Mouse (Mus musculus) megakaryocyte-erythroid progenitor cell, adult 5-6 weeks (primary cell): ENCODE data around the gene Crtc1. TPM values are rescaled to one million over a fixed set of nuclear protein-coding genes. Genes with fewer than 3 reads are reported as not detected.

ENCODE experiments used
- total RNA-seq, 2 experiments: library from RNA; stranded (forward) in 1 of 2; stranded (reverse) in 1 of 2; fragments of 200-1000, 215-1000 nt in 1 of 2; fragments of >200 nt in 1 of 2; fragmentation: Nextera tagmentation in 1 of 2; gene quantifications; 2 replicates each; pipeline ENCODE4 v1.2.3; 2014 to 2017

The Crtc1 gene
- total RNA-seq, 2 experiments from 2014 or later = 1.3 to 15.6 TPM

Other genes with a start within 250 kb of the Crtc1 start
- 31.8 and 36.6 TPM in 2 replicates for gene Slc25a42, start 227.3 kb downstream of the Crtc1 start, total RNA-seq (2014; fragmentation: Nextera tagmentation)
- gene Slc25a42, start 227.3 kb downstream of the Crtc1 start, total RNA-seq (2017) = 3.2 and 5.5 TPM in 2 replicates
- gene Sugp2, start 205.4 kb downstream of the Crtc1 start, total RNA-seq (2014; fragmentation: Nextera tagmentation) = 95.2 and 99.2 TPM in 2 replicates
- gene Sugp2, start 205.4 kb downstream of the Crtc1 start, total RNA-seq (2017) = 32.2 and 67.3 TPM in 2 replicates
- gene Armc6, start 205.1 kb downstream of the Crtc1 start, total RNA-seq (2014; fragmentation: Nextera tagmentation) = 20.1 and 29.8 TPM in 2 replicates
- 4.4 and 8.7 TPM in 2 replicates for gene Armc6, start 205.1 kb downstream of the Crtc1 start, total RNA-seq (2017)
- gene Homer3, start 156.8 kb downstream of the Crtc1 start, total RNA-seq (2014; fragmentation: Nextera tagmentation) = 5.5 and 9.6 TPM in 2 replicates
- gene Homer3, start 156.8 kb downstream of the Crtc1 start, total RNA-seq (2017) = 0.56 and 8.0 TPM in 2 replicates
- gene Ddx49, start 137.1 kb downstream of the Crtc1 start, total RNA-seq (2014; fragmentation: Nextera tagmentation) = 50.3 and 54.2 TPM in 2 replicates
- gene Ddx49, start 137.1 kb downstream of the Crtc1 start, total RNA-seq (2017) = 116 and 154 TPM in 2 replicates
- 127 and 153 TPM in 2 replicates for gene Cope, start 137.1 kb downstream of the Crtc1 start, total RNA-seq (2014; fragmentation: Nextera tagmentation)
- 56.3 and 64.1 TPM in 2 replicates for gene Cope, start 137.1 kb downstream of the Crtc1 start, total RNA-seq (2017)
- gene Cers1, start 123.8 kb downstream of the Crtc1 start, total RNA-seq (2014; fragmentation: Nextera tagmentation) = not detected in 2 replicates
- not detected in 2 replicates for gene Cers1, start 123.8 kb downstream of the Crtc1 start, total RNA-seq (2017)
- not detected in 2 replicates for gene Gdf1, start 109.8 kb downstream of the Crtc1 start, total RNA-seq (2014; fragmentation: Nextera tagmentation)
- gene Gdf1, start 109.8 kb downstream of the Crtc1 start, total RNA-seq (2017) = not detected in 2 replicates
- 44.1 and 46.9 TPM in 2 replicates for gene Upf1, start 86.3 kb downstream of the Crtc1 start, total RNA-seq (2014; fragmentation: Nextera tagmentation)
- gene Upf1, start 86.3 kb downstream of the Crtc1 start, total RNA-seq (2017) = 26.7 and 46.7 TPM in 2 replicates
- gene Comp, start 66.0 kb downstream of the Crtc1 start, total RNA-seq (2014; fragmentation: Nextera tagmentation) = 0.15 and 1.2 TPM in 2 replicates
- 2.3 TPM in 1 of 2 replicates, not detected in the other for gene Comp, start 66.0 kb downstream of the Crtc1 start, total RNA-seq (2017)
- gene Klhl26, start 37.4 kb upstream of the Crtc1 start, total RNA-seq (2014; fragmentation: Nextera tagmentation) = 8.4 and 9.5 TPM in 2 replicates
- 6.0 and 8.2 TPM in 2 replicates for gene Klhl26, start 37.4 kb upstream of the Crtc1 start, total RNA-seq (2017)
- not detected in 2 replicates for gene Tmem59l, start 47.8 kb upstream of the Crtc1 start, total RNA-seq (2014; fragmentation: Nextera tagmentation)
- gene Tmem59l, start 47.8 kb upstream of the Crtc1 start, total RNA-seq (2017) = not detected in 2 replicates
- 0.30 and 2.3 TPM in 2 replicates for gene Crlf1, start 53.6 kb upstream of the Crtc1 start, total RNA-seq (2014; fragmentation: Nextera tagmentation)
- not detected in 2 replicates for gene Crlf1, start 53.6 kb upstream of the Crtc1 start, total RNA-seq (2017)
- gene Rex1bd, start 67.2 kb upstream of the Crtc1 start, total RNA-seq (2014; fragmentation: Nextera tagmentation) = 53.5 and 57.0 TPM in 2 replicates
- gene Rex1bd, start 67.2 kb upstream of the Crtc1 start, total RNA-seq (2017) = 25.8 and 48.7 TPM in 2 replicates
- gene Uba52, start 71.2 kb upstream of the Crtc1 start, total RNA-seq (2014; fragmentation: Nextera tagmentation) = 2,751 and 3,393 TPM in 2 replicates
- gene Uba52, start 71.2 kb upstream of the Crtc1 start, total RNA-seq (2017) = 4,463 and 5,230 TPM in 2 replicates
- 140 and 265 TPM in 2 replicates for gene Fkbp8, start 88.1 kb upstream of the Crtc1 start, total RNA-seq (2014; fragmentation: Nextera tagmentation)
- 172 and 176 TPM in 2 replicates for gene Fkbp8, start 88.1 kb upstream of the Crtc1 start, total RNA-seq (2017)
- 78.1 and 81.8 TPM in 2 replicates for gene Kxd1, start 88.4 kb upstream of the Crtc1 start, total RNA-seq (2014; fragmentation: Nextera tagmentation)
- gene Kxd1, start 88.4 kb upstream of the Crtc1 start, total RNA-seq (2017) = 65.5 and 93.7 TPM in 2 replicates
- 14.7 and 22.0 TPM in 2 replicates for gene Ell, start 99.9 kb upstream of the Crtc1 start, total RNA-seq (2014; fragmentation: Nextera tagmentation)
- 7.9 and 10.7 TPM in 2 replicates for gene Ell, start 99.9 kb upstream of the Crtc1 start, total RNA-seq (2017)
- gene Isyna1, start 154.8 kb upstream of the Crtc1 start, total RNA-seq (2014; fragmentation: Nextera tagmentation) = 74.1 and 91.0 TPM in 2 replicates
- gene Isyna1, start 154.8 kb upstream of the Crtc1 start, total RNA-seq (2017) = 36.5 and 51.5 TPM in 2 replicates
- gene Ssbp4, start 169.3 kb upstream of the Crtc1 start, total RNA-seq (2014; fragmentation: Nextera tagmentation) = 39.7 and 83.5 TPM in 2 replicates
- 77.5 and 98.5 TPM in 2 replicates for gene Ssbp4, start 169.3 kb upstream of the Crtc1 start, total RNA-seq (2017)
- gene Lrrc25, start 176.6 kb upstream of the Crtc1 start, total RNA-seq (2014; fragmentation: Nextera tagmentation) = 0.37 and 0.69 TPM in 2 replicates
- gene Lrrc25, start 176.6 kb upstream of the Crtc1 start, total RNA-seq (2017) = 0.15 and 0.61 TPM in 2 replicates
- not detected in 2 replicates for gene Gdf15, start 192.9 kb upstream of the Crtc1 start, total RNA-seq (2014; fragmentation: Nextera tagmentation)
- gene Gdf15, start 192.9 kb upstream of the Crtc1 start, total RNA-seq (2017) = not detected in 2 replicates
- 6.3 and 8.8 TPM in 2 replicates for gene Pgpep1, start 220.8 kb upstream of the Crtc1 start, total RNA-seq (2014; fragmentation: Nextera tagmentation)
- 4.6 and 5.1 TPM in 2 replicates for gene Pgpep1, start 220.8 kb upstream of the Crtc1 start, total RNA-seq (2017)
- 286 and 287 TPM in 2 replicates for gene Lsm4, start 233.7 kb upstream of the Crtc1 start, total RNA-seq (2014; fragmentation: Nextera tagmentation)
- gene Lsm4, start 233.7 kb upstream of the Crtc1 start, total RNA-seq (2017) = 240 and 290 TPM in 2 replicates